Mouse (Mus musculus): ENCODE measurements around the gene Omt2a.
"Not testable (repeated sequence)": the region's sequence is repeated elsewhere in the genome, so short reads cannot be mapped to it uniquely, and the experiment has no call there.

Gene Omt2a

GRCm38 (mm10) chr9:78298232-78298631 lies 16.4 kb downstream of the Omt2a start:
- DNase-seq (ENCODE audit: low read depth, low spot score) = no peak

- DNase-seq (ENCODE audit: low read depth, low spot score) = peak; percentile 63
Measured at GRCm38 (mm10) chr9:78296089-78296488, 18.5 kb downstream of the Omt2a start.

- not testable (repeated sequence) for DNase-seq (ENCODE audit: low read depth, low spot score)
Measured at GRCm38 (mm10) chr9:78294781-78295180, 19.8 kb downstream of the Omt2a start.

GRCm38 (mm10) chr9:78293683-78294082 lies 20.9 kb downstream of the Omt2a start:
- not testable (repeated sequence) for DNase-seq (ENCODE audit: low read depth, low spot score)

- not testable (repeated sequence) for DNase-seq (ENCODE audit: low read depth, low spot score)
Measured at GRCm38 (mm10) chr9:78292462-78292861, 22.1 kb downstream of the Omt2a start.

- DNase-seq (ENCODE audit: low read depth, low spot score) = not testable (repeated sequence)
Measured at GRCm38 (mm10) chr9:78289723-78290122, 24.9 kb downstream of the Omt2a start, which contains the start of gene Gm10639. TSS of gene Gm10639 (plus strand) at chr9:78289923.

- DNase-seq (ENCODE audit: low read depth, low spot score) = not testable (repeated sequence)
Measured at GRCm38 (mm10) chr9:78289063-78289462, 25.5 kb downstream of the Omt2a start.

GRCm38 (mm10) chr9:78282002-78282711 lies 32.4 kb downstream of the Omt2a start:
- DNase-seq (ENCODE audit: low read depth, low spot score) = not testable (repeated sequence)

GRCm38 (mm10) chr9:78270945-78271344 lies 43.7 kb downstream of the Omt2a start:
- DNase-seq (ENCODE audit: low read depth, low spot score) = not testable (repeated sequence)

Measured in mesoderm, embryonic 11.5 days (tissue).